Comparison of ENCODE assay signal across 12 mouse cellular contexts in genomic region chr2:49726672-49727071, GRCm38 (mm10).
DNase-seq lines count a peak whose midpoint lies in the region; ATAC-seq and TF ChIP-seq lines count a peak whose summit lies in the region.
"Had no signal": no experiment of that assay in that cellular context is flagged by ENCODE, and none has a peak within 500 bp of the region (broad histone marks: within the 10 kb centered on the region; RNA-seq: fewer than 3 reads in every experiment).

No protein-coding gene starts in this region.

- 81% methylated on average over 11 of the region's 11 CpGs for WGBS in embryonic facial prominence, embryonic 10.5 days
- WGBS in forebrain, embryonic 14.5 days = 65% methylated on average over 11 of the region's 11 CpGs
- WGBS in midbrain, embryonic 12.5 days = 80% methylated on average over 11 of the region's 11 CpGs

- intact Hi-C loops in left cerebral cortex, postnatal 25 days (cut with DNase I) = loop anchor here (2.0 to 5.0 kb wide), 2 partner anchors 104 to 368 kb away; no protein-coding TSS in a partner anchor

- H3K9me3 ChIP-seq in embryonic facial prominence, embryonic 10.5 days = no peaks in the 10 kb centered on the region
- no peaks in the 10 kb centered on the region for H3K9me3 ChIP-seq in forebrain, embryonic 14.5 days (replicated peaks; ENCODE audit: control insufficient read depth, low read length)
- no peaks in the 10 kb centered on the region for H3K9me3 ChIP-seq in midbrain, embryonic 12.5 days
- H3K9me3 ChIP-seq: limb, embryonic 15.5 days had no signal

- DNase-seq in layer of hippocampus, adult 2 months (ENCODE audit: low spot score in 2 of 2) = no peak
- DNase-seq in layer of hippocampus, adult 9-10 months (ENCODE audit: low spot score) = no peak
- no peak for DNase-seq in embryonic facial prominence, embryonic 10.5 days (ENCODE audit: low spot score)
- no peak for DNase-seq in forebrain, embryonic 14.5 days (ENCODE audit: low spot score)
- DNase-seq in gastrocnemius, postnatal 4 days (ENCODE audit: low spot score in 2 of 2) = no peak
- DNase-seq in heart, adult 9 months (ENCODE audit: low spot score in 2 of 2) = no peak
- no peak for DNase-seq in left cerebral cortex, postnatal 25 days (ENCODE audit: low spot score in 2 of 2)

- peaks cover 68% of the 10 kb centered on the region for H3K4me1 ChIP-seq in embryonic facial prominence, embryonic 10.5 days
- peaks cover 21% of the 10 kb centered on the region for H3K4me1 ChIP-seq in forebrain, embryonic 14.5 days (ENCODE audit: control insufficient read depth, insufficient read depth, low read length)
- H3K4me1 ChIP-seq in midbrain, embryonic 12.5 days = peaks cover 26% of the 10 kb centered on the region

- no peak overlapping the region for H3K4me3 ChIP-seq in layer of hippocampus, adult 2 months
- H3K4me3 ChIP-seq in embryonic facial prominence, embryonic 10.5 days = no peak overlapping the region
- H3K4me3 ChIP-seq in forebrain, embryonic 14.5 days (ENCODE audit: low read depth, low read length) = no peak overlapping the region
- no peak overlapping the region for H3K4me3 ChIP-seq in midbrain, embryonic 12.5 days
- H3K4me3 ChIP-seq: erythroblast, embryonic 14.5 days; limb, embryonic 15.5 days had no signal

- peaks cover 72% of the 10 kb centered on the region for H3K36me3 ChIP-seq in embryonic facial prominence, embryonic 10.5 days (replicated peaks)
- H3K36me3 ChIP-seq in forebrain, embryonic 14.5 days (ENCODE audit: control insufficient read depth, insufficient read depth, low read length) = peaks cover 72% of the 10 kb centered on the region
- peaks cover 57% of the 10 kb centered on the region for H3K36me3 ChIP-seq in midbrain, embryonic 12.5 days
- H3K36me3 ChIP-seq: limb, embryonic 15.5 days had no signal

- ATAC-seq in forebrain, embryonic 14.5 days = peak; percentile 40
- peak; percentile 32 for ATAC-seq in midbrain, embryonic 12.5 days (ENCODE audit: low FRiP score, low read depth)

- no peak overlapping the region for H3K4me2 ChIP-seq in forebrain, embryonic 14.5 days (ENCODE audit: low read length)
- H3K4me2 ChIP-seq in midbrain, embryonic 12.5 days (replicated peaks) = no peak overlapping the region
- H3K4me2 ChIP-seq: limb, embryonic 15.5 days had no signal

- no peak for TF ChIP-seq CTCF in layer of hippocampus, adult 2 months (conservative IDR thresholded peaks at IDR 0.05)

- H3K9ac ChIP-seq in forebrain, embryonic 14.5 days (ENCODE audit: low read length) = peak overlapping the region; percentile 45; the same call in 1 of the 2 replicates
- H3K9ac ChIP-seq in midbrain, embryonic 12.5 days (replicated peaks) = no peak overlapping the region
- H3K9ac ChIP-seq: limb, embryonic 15.5 days had no signal

- peak overlapping the region; percentile 82 for H3K27ac ChIP-seq in layer of hippocampus, adult 2 months
- H3K27ac ChIP-seq in embryonic facial prominence, embryonic 10.5 days (replicated peaks) = peak overlapping the region; percentile 49; the same call in 1 of the 2 replicates
- H3K27ac ChIP-seq in forebrain, embryonic 14.5 days (ENCODE audit: low read depth, low read length) = peak overlapping the region; percentile 53
- peak overlapping the region; percentile 42; the same call in 1 of the 2 replicates for H3K27ac ChIP-seq in midbrain, embryonic 12.5 days (replicated peaks)
- H3K27ac ChIP-seq: limb, embryonic 15.5 days; stomach, postnatal 0 days had no signal

- no peaks in the 10 kb centered on the region for H3K27me3 ChIP-seq in embryonic facial prominence, embryonic 10.5 days (replicated peaks; ENCODE audit: low read depth, poor library complexity, severe bottlenecking)
- H3K27me3 ChIP-seq in forebrain, embryonic 14.5 days (replicated peaks; ENCODE audit: control insufficient read depth, insufficient read depth, low read length) = no peaks in the 10 kb centered on the region
- no peaks in the 10 kb centered on the region for H3K27me3 ChIP-seq in midbrain, embryonic 12.5 days
- H3K27me3 ChIP-seq: limb, embryonic 15.5 days; Patski had no signal
